Mouse (Mus musculus) liver, embryonic 16.5 days (tissue): ENCODE measurements at regions not wholly inside any gene's neighbourhood (a gene's known extent, or its start where the extent isn't known, plus 50 kb on each side); places are given as distances from the start of the nearest gene placed in this dataset.

Experiments used
- ATAC-seq: fragments of 200-750 bp; cut with Nextera tagmentation; 2 replicates; pipeline ENCODE4 v1.8.0; 2017; ENCODE audit warnings: low read depth, mild to moderate bottlenecking, moderate number of reproducible peaks, moderate library complexity
- H3K27ac ChIP-seq: fragments of 300-500 bp; sonication (generic); 2 replicates; pipeline ENCODE4 v1.5.1; 2014; ENCODE audit warnings: mild to moderate bottlenecking, low read length
- H3K27me3 ChIP-seq: fragments of 300-500 bp; sonication (generic); 2 replicates; pipeline ENCODE4 v1.6.1; 2014; ENCODE audit warnings: low read depth, low read length, mixed read lengths; ENCODE audit not compliant: control insufficient read depth, insufficient read depth
- H3K36me3 ChIP-seq: fragments of 300-500 bp; sonication (generic); 2 replicates; pipeline ENCODE4 v1.6.1; 2014; ENCODE audit warnings: mild to moderate bottlenecking; ENCODE audit not compliant: control insufficient read depth, insufficient read depth
- H3K4me1 ChIP-seq: fragments of 300-500 bp; sonication (generic); 2 replicates; pipeline ENCODE4 v1.6.1; 2014; ENCODE audit warnings: low read depth, low read length, mixed read lengths; ENCODE audit not compliant: control insufficient read depth
- H3K4me2 ChIP-seq: fragments of 300-500 bp; sonication (generic); 2 replicates; pipeline ENCODE4 v1.6.1; 2014; ENCODE audit warnings: low read depth, low read length, mixed read lengths
- H3K4me3 ChIP-seq: fragments of 300-500 bp; sonication (generic); 2 replicates; pipeline ENCODE4 v1.5.1; 2014; ENCODE audit warnings: low read depth, mild to moderate bottlenecking, low read length
- H3K9ac ChIP-seq: fragments of 300-500 bp; sonication (generic); 2 replicates; pipeline ENCODE4 v1.6.1; 2014; ENCODE audit warnings: low read depth, low read length
- H3K9me3 ChIP-seq: fragments of 300-500 bp; sonication (generic); replicated peaks from 2 replicates; pipeline ENCODE4 v1.6.1; 2016; ENCODE audit warnings: low read length; ENCODE audit not compliant: control insufficient read depth
- WGBS: fragments of 180-500 bp; shearing (Covaris S2); extraction: QIAGEN DNeasy Blood & Tissue Kit; methylation state at CpG from one replicate; pipeline ENCODE4 v1.1.7; 2014; ENCODE audit not compliant: insufficient replicate concordance; 5-methylcytosine and 5-hydroxymethylcytosine counted together

DNA sequence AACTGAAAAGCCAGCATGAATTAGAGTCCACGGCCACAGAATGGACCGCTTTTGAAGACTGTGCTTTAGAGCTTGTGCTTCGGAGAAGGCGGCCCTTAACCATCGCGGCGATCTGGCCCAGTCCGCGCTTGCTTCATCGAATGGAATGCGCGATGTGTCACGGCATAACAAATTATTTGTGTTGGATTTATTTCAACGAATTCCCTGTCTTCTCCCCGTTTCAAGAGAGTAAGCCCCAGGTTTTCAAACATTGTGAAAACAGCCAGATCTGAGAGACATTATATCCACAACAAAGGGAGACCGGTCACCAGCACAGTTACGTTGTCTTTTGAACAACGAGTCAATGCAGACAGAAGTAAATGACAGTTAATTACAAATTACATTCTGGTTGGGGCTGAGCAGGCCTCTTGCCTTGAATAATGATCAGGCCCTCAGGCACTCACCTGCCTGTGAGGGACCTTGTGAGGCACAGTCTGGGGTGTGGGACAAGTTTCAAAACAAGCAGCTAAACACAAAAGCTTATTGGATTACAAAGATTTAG, 275.9 kb upstream of the Irx2 start:
- H3K4me1 ChIP-seq, result no peaks in the 10 kb centered on the region
- no peaks in the 10 kb centered on the region for H3K9me3 ChIP-seq
- H3K36me3 ChIP-seq, result no peaks in the 10 kb centered on the region
- no peak overlapping the region for H3K9ac ChIP-seq
- H3K27me3 ChIP-seq, result no peaks in the 10 kb centered on the region
- 62% methylated on average over 18 of the region's 18 CpGs for WGBS
- no peak overlapping the region for H3K27ac ChIP-seq
- H3K4me3 ChIP-seq, result no peak overlapping the region
- H3K4me2 ChIP-seq, result no peak overlapping the region
- ATAC-seq, result no peak

GRCm38 (mm10) chr13:72355297-72355696, 273.3 kb upstream of the Irx2 start:
- H3K27ac ChIP-seq, result no peak overlapping the region
- H3K4me1 ChIP-seq, result no peaks in the 10 kb centered on the region
- no peaks in the 10 kb centered on the region for H3K9me3 ChIP-seq
- no peaks in the 10 kb centered on the region for H3K36me3 ChIP-seq
- no peak overlapping the region for H3K4me3 ChIP-seq
- no peak overlapping the region for H3K9ac ChIP-seq
- H3K27me3 ChIP-seq, result no peaks in the 10 kb centered on the region
- WGBS, result 54% methylated on average over 1 of the region's 1 CpGs
- no peak for ATAC-seq
- no peak overlapping the region for H3K4me2 ChIP-seq

DNA sequence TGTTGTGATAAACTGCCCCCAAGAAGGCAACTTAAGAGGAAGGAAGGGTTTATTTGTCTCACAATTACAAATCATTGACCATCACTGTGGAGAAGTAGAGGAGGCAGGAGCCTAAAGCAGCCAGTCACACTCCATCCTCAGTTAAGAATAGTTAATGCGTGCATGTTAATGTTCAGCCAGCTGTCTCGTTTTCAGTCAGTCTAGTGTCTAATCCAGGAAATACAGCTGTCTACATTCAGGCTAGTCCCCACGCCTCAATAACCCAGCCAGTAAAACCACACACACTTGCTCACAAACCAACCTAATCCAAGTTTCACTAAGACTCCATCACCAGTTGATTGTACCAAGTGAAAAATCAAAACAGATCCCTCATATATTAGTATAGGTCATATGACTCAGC, 272.8 kb upstream of the Irx2 start:
- H3K27ac ChIP-seq, result no peak overlapping the region
- ATAC-seq, result no peak
- H3K4me2 ChIP-seq, result no peak overlapping the region
- H3K4me3 ChIP-seq, result no peak overlapping the region
- no peak overlapping the region for H3K9ac ChIP-seq
- no peaks in the 10 kb centered on the region for H3K27me3 ChIP-seq
- 53% methylated on average over 3 of the region's 3 CpGs for WGBS
- no peaks in the 10 kb centered on the region for H3K36me3 ChIP-seq
- H3K4me1 ChIP-seq, result no peaks in the 10 kb centered on the region
- no peaks in the 10 kb centered on the region for H3K9me3 ChIP-seq

GRCm38 (mm10) chr13:72358243-72358904, 270.2 kb upstream of the Irx2 start:
- 35% methylated on average over 8 of the region's 8 CpGs for WGBS
- no peak for ATAC-seq
- no peaks in the 10 kb centered on the region for H3K36me3 ChIP-seq
- no peak overlapping the region for H3K9ac ChIP-seq
- no peaks in the 10 kb centered on the region for H3K27me3 ChIP-seq
- no peak overlapping the region for H3K4me3 ChIP-seq
- H3K9me3 ChIP-seq, result no peaks in the 10 kb centered on the region
- no peak overlapping the region for H3K4me2 ChIP-seq
- no peaks in the 10 kb centered on the region for H3K4me1 ChIP-seq
- H3K27ac ChIP-seq, result no peak overlapping the region

DNA sequence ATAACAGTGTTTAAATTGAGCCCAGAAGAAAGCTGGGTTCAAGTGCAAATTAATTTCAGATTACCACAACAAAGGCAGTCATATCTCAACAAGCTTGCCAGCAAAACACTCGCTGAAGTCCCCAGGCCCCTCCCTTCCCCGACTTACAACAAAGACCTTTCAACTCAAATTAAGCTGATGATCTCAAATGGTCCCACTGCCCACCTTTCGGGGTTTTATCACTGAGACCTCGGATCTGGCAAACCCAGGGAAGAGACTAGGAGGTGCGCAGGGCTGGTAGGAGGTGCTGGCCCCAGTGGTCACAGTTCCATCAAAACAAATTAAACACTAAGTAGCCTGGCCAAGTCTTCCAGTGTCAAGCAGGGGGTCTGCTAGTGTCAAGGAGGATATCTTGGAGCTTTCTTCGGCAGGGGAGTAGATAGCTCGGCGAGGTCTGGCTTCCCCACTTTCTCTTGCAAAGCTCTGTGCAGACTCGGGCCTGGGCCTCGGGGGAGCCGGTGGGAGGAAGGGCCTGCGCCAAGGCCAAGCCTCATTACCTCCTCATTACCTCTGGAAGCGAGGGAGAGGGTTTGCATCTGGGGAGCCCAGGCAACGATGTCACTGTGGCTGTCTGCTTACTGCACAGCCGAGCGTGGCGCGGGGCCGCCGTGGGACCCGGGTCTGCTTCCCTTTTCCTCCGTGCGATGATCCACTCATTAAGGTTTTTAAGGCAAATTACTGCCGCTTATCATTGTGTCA, 262.9 kb upstream of the Irx2 start:
- H3K27ac ChIP-seq, result no peak overlapping the region
- no peak overlapping the region for H3K9ac ChIP-seq
- no peak overlapping the region for H3K4me2 ChIP-seq
- no peaks in the 10 kb centered on the region for H3K4me1 ChIP-seq
- ATAC-seq, result no peak
- peaks cover 5% of the 10 kb centered on the region for H3K27me3 ChIP-seq
- H3K9me3 ChIP-seq, result no peaks in the 10 kb centered on the region
- 16% methylated on average over 24 of the region's 24 CpGs for WGBS
- H3K4me3 ChIP-seq, result no peak overlapping the region
- no peaks in the 10 kb centered on the region for H3K36me3 ChIP-seq

DNA sequence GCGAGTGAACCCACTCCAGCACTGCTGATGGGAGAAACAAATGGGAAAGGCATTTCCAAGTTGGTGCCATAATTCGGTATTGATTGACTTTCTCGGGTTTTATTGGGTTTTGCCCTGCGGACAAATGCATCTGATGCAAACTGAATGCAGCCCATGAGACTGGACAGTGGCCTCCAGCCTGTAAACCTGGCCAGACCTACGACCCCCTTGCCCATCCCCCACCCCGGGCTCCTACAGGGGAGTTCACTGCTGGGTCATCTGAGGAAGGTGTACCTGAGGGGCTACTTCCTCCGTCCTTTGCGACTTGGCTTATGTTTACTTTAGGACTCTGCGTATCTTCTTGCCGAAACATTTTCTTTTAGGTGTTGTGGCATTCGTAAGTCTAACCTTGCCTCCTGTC, 262.3 kb upstream of the Irx2 start:
- H3K9me3 ChIP-seq, result no peaks in the 10 kb centered on the region
- no peaks in the 10 kb centered on the region for H3K36me3 ChIP-seq
- H3K27ac ChIP-seq, result no peak overlapping the region
- no peak for ATAC-seq
- H3K27me3 ChIP-seq, result peaks cover 5% of the 10 kb centered on the region
- H3K4me1 ChIP-seq, result no peaks in the 10 kb centered on the region
- H3K9ac ChIP-seq, result no peak overlapping the region
- H3K4me3 ChIP-seq, result no peak overlapping the region
- 35% methylated on average over 11 of the region's 11 CpGs for WGBS
- H3K4me2 ChIP-seq, result no peak overlapping the region

DNA sequence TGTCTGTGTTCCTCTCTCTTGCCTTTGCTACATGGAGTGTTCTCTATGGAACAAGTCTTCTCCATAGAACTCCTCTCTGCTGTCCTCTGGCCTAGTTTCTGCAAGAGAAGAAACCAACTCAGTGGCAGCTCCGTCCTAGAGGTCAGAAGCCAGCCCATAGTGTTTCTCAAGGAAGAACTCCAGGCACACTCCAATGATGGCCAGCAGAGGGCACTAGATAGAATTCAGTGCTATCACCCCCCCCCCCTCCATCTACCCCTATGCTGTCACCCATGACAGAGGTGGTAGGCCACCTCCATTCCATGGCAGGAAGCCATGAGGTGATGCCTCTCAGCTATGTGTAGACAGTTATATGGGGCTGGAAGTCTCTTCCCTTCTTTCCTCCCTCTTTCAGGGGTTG, 258.5 kb upstream of the Irx2 start:
- 62% methylated on average over 1 of the region's 1 CpGs for WGBS
- Histone ChIP-seq H3K27me3 (peaks cover 5% of the 10 kb centered on the region), H3K9me3 (no peaks in the 10 kb centered on the region), H3K4me3 (no peak overlapping the region), H3K36me3 (no peaks in the 10 kb centered on the region), H3K4me1 (no peaks in the 10 kb centered on the region), H3K27ac (no peak overlapping the region), H3K4me2 (no peak overlapping the region), H3K9ac (no peak overlapping the region)
- no peak for ATAC-seq

- no peak for ATAC-seq
- Histone ChIP-seq H3K36me3 (no peaks in the 10 kb centered on the region), H3K4me3 (no peak overlapping the region), H3K9me3 (no peaks in the 10 kb centered on the region), H3K27ac (no peak overlapping the region), H3K9ac (no peak overlapping the region), H3K4me2 (no peak overlapping the region), H3K27me3 (peaks cover 3% of the 10 kb centered on the region), H3K4me1 (no peaks in the 10 kb centered on the region)
- WGBS, result 16% methylated on average over 5 of the region's 5 CpGs
Observed at GRCm38 (mm10) chr13:72370997-72371396, 257.6 kb upstream of the Irx2 start.

- 64% methylated on average over 2 of the region's 2 CpGs for WGBS
- no peak overlapping the region for H3K4me3 ChIP-seq
- H3K9ac ChIP-seq, result no peak overlapping the region
- no peaks in the 10 kb centered on the region for H3K27me3 ChIP-seq
- H3K4me2 ChIP-seq, result no peak overlapping the region
- no peaks in the 10 kb centered on the region for H3K9me3 ChIP-seq
- ATAC-seq, result no peak
- H3K4me1 ChIP-seq, result no peaks in the 10 kb centered on the region
- H3K27ac ChIP-seq, result no peak overlapping the region
- H3K36me3 ChIP-seq, result no peaks in the 10 kb centered on the region
Observed at GRCm38 (mm10) chr13:72393366-72393765, 235.3 kb upstream of the Irx2 start.
